Mouse (Mus musculus): ENCODE measurements at regions not wholly inside any gene's neighbourhood (a gene's known extent, or its start where the extent isn't known, plus 50 kb on each side); places are given as distances from the start of the nearest gene placed in this dataset.

GRCm38 (mm10) chr3:39370926-39371325, 484.2 kb downstream of the Fat4 start:
- in situ Hi-C loops (cut with MboI, MseI) = no loop called here

- in situ Hi-C loops (cut with MboI, MseI) = no loop called here
These were observed 485.7 kb downstream of the Fat4 start for GRCm38 (mm10) chr3:39372426-39372950.

GRCm38 (mm10) chr3:39375465-39375864, 488.7 kb downstream of the Fat4 start:
- in situ Hi-C loops (cut with MboI, MseI) = no loop called here

GRCm38 (mm10) chr3:39388491-39388890, 501.8 kb downstream of the Fat4 start:
- in situ Hi-C loops (cut with MboI, MseI) = no loop called here

- in situ Hi-C loops (cut with MboI, MseI) = no loop called here
These were observed 503.7 kb downstream of the Fat4 start for GRCm38 (mm10) chr3:39390442-39390841.

GRCm38 (mm10) chr3:39392053-39392452, 505.3 kb downstream of the Fat4 start:
- in situ Hi-C loops (cut with MboI, MseI) = no loop called here

- in situ Hi-C loops (cut with MboI, MseI) = no loop called here
These were observed 509.9 kb downstream of the Fat4 start for GRCm38 (mm10) chr3:39396672-39397071.

GRCm38 (mm10) chr3:39397255-39397654, 510.5 kb downstream of the Fat4 start:
- in situ Hi-C loops (cut with MboI, MseI) = no loop called here

- in situ Hi-C loops (cut with MboI, MseI) = no loop called here
These were observed 510.9 kb downstream of the Fat4 start for GRCm38 (mm10) chr3:39397677-39398076.

- in situ Hi-C loops (cut with MboI, MseI) = no loop called here
These were observed 538.3 kb downstream of the Fat4 start for GRCm38 (mm10) chr3:39424778-39425642.

- in situ Hi-C loops (cut with MboI, MseI) = no loop called here
These were observed 538.9 kb downstream of the Fat4 start for GRCm38 (mm10) chr3:39425643-39426016.

- in situ Hi-C loops (cut with MboI, MseI) = no loop called here
These were observed 556.6 kb downstream of the Fat4 start for GRCm38 (mm10) chr3:39443328-39443727.

- in situ Hi-C loops (cut with MboI, MseI) = no loop called here
These were observed 568.9 kb downstream of the Fat4 start for GRCm38 (mm10) chr3:39455650-39456049.

GRCm38 (mm10) chr3:39460183-39460888, 573.6 kb downstream of the Fat4 start:
- in situ Hi-C loops (cut with MboI, MseI) = loop anchor here in 1 of 2 experiments (10.0 kb wide), 1 partner anchor 1794 kb away; no protein-coding TSS in a partner anchor

GRCm38 (mm10) chr3:39461561-39461960, 574.8 kb downstream of the Fat4 start:
- in situ Hi-C loops (cut with MboI, MseI) = loop anchor here in 1 of 2 experiments (10.0 kb wide), 1 partner anchor 1793 kb away; no protein-coding TSS in a partner anchor

- in situ Hi-C loops (cut with MboI, MseI) = loop anchor here in 1 of 2 experiments (10.0 kb wide), 1 partner anchor 1789 kb away; no protein-coding TSS in a partner anchor
These were observed 579.1 kb downstream of the Fat4 start for GRCm38 (mm10) chr3:39465811-39466210.

GRCm38 (mm10) chr3:39489392-39489791, 602.7 kb downstream of the Fat4 start:
- in situ Hi-C loops (cut with MboI, MseI) = no loop called here

- in situ Hi-C loops (cut with MboI, MseI) = no loop called here
These were observed 607.6 kb downstream of the Fat4 start for GRCm38 (mm10) chr3:39494363-39494762.

GRCm38 (mm10) chr3:39528087-39528486, 641.3 kb downstream of the Fat4 start:
- in situ Hi-C loops (cut with MboI, MseI) = loop anchor here in 1 of 2 experiments (5.0 kb wide), 1 partner anchor 44 kb away; no protein-coding TSS in a partner anchor

- in situ Hi-C loops (cut with MboI, MseI) = no loop called here
These were observed 650.8 kb downstream of the Fat4 start for GRCm38 (mm10) chr3:39537515-39537914.

GRCm38 (mm10) chr3:39540530-39541118, 653.9 kb downstream of the Fat4 start:
- in situ Hi-C loops (cut with MboI, MseI) = no loop called here
